Mouse (Mus musculus): ENCODE data around the gene Cs.

The Cs gene

DNA sequence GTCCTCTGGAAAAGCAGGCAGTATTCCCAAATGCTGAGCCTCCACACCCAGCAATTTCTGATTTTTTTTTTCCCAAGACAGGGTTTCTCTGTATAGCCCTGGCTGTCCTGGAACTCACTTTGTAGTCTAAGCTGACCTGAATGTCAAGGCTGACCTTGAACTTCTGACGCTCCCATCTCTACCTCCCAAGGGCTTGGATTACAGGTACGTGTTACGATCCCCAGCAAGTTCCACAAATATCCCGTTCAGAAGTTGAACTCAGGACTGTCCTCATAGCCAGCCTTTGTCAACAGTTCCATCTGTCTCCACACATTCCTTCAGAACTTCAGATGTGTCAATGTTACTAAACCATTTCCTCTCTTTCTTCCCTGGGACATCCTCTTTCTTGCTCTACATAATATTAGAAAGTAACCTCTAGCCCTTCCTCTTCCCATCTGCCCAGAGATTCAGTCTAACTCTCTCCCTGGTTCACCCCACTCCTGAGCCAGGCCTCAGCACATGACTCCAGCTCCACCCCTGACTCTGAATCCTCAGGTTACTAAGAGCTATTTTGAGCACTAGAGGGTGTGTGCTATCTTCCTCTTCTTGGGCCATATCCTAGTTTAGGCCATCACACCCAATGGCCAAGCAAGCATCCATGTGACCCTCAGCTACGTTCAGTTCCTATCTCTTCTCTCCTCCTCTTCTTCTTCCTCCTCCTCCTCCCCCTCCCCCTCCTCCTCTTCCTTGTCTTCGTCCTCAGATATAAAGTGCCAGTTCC lies 35.6 kb downstream of the Cs start:
- DNase-seq (ENCODE audit: low read depth, low spot score), result no peak

DNA sequence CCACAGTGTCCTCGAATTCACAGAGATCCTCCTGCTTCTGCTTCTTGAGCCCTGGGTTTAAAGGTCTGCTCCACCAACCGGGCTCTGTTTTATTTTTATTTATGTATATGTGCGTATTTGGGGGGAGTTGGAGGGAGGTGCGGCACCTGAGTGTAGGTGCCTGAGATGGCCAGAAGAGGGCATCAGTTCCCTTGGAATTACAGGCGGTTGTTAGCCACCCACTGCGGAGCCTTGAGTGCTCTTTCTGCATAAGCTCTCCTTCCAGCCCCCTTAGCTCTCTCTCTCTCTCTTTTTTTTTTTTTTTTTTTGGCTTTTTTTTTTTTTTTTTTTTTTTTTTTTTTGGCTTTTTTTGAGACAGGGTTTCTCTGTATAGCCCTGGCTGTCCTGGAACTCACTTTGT lies 36.9 kb downstream of the Cs start:
- DNase-seq (ENCODE audit: low read depth, low spot score), result no peak

DNA sequence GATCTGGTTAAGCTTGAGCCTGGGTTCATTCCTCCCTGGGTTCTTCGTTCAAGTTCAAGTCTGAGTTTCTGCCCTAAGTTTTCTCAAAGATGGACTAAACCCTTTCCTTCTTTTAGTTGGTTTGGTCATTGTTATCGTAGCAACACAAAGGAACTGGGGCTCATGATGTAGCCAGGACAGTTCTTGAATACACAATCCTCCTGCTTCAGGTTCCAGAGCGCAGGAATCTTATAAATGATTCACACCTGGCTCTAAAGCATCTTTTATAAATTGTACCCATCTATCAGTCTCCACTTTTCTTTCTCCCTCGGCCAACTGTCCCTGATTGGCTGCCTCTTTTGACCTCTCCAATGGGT lies 38.5 kb downstream of the Cs start:
- no peak for DNase-seq (ENCODE audit: low read depth, low spot score)

DNA sequence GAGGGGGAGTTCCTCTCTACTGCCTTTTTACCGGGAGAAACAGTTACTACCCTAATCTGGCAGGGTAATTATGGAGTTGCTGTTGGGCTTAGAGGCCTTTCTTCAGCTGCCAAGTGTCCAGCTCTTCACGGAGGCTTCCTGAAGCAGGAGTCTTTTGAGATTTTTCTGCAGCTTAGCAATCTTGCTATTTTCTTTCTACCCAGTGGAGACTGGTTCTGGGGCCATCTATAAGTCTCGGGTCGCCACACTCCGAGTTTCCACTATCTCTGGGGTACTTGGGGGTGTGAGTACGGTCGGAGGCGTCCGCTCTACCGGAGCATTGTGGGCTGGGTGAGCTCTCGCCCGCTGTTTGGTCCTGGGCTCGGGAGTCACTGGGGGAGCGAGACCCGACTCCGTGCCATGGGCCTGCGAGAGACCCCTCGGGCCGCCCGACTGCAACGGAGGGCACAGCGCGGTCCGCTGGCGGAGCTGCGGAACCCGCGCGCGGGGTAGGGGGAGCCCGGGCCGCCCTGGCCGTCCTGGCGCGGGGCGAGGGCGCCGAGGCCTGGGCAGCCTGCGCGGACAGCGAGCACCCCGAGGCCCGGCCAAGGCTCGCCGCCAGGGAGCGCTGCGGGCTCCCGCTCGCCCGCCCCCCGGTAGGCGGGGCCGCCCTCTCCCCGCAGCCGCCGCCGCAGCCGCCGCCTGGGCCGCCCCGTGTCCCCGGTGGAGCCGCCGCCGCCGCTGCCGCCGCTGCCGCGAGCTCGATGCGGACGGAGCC lies 39.1 kb downstream of the Cs start, which contains the start of gene Ankrd52:
Gene Ankrd52 (plus strand): TSS at position 661 of the 757 bp plus-strand sequence.
- no peak for DNase-seq (ENCODE audit: low read depth, low spot score)

DNA sequence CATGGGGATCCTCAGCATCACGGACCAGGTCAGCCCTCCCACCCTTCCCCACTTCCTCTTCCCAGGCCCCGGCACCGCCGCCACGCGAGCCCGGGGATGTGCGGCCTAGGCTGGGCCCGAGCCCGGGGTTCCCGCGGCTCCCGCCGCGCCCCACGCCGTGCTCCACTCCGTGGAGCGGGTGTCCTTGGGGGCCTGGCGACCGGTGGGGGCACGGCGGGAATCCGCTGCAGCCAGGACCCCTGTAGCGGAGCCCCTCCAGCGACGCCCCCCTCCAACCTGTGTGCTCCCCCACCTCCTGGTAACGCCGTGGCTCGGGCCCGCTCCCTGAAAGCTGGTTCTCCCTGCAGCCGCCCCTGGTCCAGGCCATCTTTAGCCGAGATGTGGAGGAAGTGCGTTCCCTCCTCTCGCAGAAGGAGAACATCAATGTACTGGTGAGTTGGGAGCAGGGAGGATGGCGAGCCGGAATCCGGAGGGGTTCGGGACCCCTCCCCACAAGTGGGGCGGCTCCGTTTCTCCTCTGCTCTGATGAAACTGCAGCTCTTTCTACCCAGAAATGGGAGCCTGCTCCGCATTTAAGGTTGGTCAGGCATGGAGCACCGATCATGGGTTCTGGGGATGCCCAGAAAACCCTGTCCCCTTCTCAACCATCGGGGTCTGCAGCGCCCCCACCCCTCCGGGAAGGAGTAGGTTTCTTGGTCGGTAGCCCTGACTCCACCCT lies 39.8 kb downstream of the Cs start:
- no peak for DNase-seq (ENCODE audit: low read depth, low spot score)

DNA sequence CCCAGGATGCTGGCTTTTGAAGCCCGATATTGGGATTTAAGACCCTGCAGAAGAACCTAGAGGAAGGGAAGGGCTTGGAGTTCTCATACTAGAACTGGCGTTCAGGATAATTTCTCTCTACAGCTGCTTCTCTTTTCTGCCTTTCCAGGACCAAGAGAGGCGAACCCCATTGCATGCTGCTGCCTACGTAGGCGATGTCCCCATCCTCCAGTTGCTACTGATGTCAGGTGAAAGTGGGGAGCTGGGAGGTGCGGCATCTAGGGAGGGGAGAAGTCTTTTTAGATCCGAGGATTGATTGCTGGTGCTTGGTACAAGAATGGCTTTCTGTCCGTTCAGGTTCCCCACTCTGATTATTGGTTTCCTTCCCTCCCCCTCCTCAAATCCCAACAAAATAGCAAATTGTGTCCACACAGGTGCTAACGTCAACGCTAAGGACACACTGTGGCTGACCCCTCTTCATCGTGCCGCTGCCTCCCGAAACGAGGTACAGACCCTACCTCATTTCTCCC lies 40.5 kb downstream of the Cs start:
- DNase-seq (ENCODE audit: low read depth, low spot score), result no peak

DNA sequence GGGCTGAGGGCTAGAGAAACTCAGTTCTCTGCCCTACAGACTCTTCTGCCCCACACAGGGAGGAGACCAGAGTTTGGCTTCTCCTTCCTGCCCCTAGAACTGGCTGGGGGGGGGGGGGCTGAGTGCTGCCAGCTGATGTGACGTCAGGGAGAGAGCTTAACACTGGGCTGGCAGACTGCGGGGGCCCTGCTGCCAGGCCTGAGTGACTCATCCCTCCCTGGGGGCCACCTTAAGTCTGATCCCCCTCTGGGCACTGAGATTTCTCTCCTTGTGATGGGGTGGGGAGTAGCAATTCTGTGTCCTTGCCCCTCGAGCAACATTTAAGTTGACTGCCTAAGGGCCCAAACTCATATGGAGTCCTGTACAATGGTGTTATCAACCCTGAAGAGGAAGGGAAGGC lies 40.9 kb downstream of the Cs start:
- DNase-seq (ENCODE audit: low read depth, low spot score), result no peak

DNA sequence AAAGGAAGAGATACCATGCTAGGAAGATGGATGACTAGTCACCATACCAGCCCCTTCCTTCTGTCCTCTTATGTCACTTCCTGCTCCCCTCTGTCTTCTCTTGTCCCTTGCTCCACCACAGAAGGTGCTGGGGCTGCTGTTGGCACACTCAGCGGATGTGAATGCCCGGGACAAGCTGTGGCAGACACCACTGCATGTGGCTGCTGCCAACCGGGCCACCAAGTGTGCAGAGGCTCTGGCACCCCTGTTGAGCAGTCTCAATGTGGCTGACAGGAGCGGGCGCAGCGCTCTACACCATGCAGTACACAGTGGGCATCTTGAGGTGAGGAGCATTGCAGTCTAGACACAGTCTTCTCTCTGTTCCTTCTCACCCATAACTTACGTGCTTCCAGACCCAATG lies 41.7 kb downstream of the Cs start:
- DNase-seq (ENCODE audit: low read depth, low spot score), result no peak

DNA sequence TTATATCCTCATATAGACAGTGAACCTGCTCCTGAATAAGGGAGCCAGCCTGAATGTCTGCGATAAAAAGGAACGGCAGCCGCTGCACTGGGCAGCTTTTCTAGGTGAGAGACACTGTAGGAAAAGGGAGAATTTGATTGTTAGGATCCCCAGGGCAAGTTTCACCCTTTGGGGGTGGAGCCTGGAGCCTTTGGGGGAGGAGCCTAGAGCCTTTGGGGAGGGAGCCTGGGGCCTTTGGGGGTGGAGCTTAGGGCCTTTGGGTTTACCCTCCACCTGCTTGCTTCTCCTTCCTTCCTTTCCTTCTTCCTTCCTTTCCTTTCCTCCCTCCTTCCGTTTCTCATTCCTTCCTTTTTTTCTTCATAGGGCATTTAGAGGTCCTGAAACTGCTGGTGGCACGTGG lies 43.0 kb downstream of the Cs start:
- no peak for DNase-seq (ENCODE audit: low read depth, low spot score)

DNA sequence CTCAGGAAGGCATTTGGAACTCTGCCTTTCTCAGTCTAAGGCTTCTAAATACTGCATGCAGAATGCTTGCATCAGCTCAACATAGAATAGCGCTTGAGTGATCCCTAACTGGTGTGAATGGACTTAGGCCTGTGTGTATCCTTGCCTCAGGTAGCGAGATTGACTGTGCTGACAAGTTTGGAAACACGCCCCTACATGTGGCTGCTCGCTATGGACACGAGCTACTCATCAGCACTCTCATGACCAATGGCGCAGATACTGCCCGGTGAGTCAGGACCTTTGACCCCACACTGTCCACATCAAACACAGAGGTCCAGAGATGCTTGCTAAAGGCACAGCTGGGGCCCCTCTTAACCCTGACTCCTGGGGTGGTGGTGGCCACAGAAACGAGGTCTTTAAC lies 44.9 kb downstream of the Cs start:
- no peak for DNase-seq (ENCODE audit: low read depth, low spot score)

DNA sequence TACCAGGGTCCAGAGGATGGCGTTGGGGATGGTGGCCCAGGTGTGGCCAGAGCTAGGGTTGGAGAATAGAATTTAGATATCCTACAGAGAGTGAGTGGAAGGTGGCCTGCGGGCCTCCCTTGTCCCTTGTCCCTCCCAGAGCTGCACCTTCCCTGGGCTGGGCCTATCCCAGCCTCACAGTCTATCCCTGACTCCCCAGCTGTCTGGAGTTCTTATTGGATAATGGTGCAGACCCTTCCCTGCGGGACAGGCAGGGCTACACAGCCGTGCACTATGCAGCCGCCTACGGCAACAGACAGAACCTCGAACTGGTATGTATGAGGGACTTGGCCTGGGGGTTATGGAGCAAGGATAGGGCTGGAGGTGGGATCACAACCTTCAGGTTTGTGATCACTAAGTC lies 48.4 kb downstream of the Cs start:
- no peak for DNase-seq (ENCODE audit: low read depth, low spot score)

DNA sequence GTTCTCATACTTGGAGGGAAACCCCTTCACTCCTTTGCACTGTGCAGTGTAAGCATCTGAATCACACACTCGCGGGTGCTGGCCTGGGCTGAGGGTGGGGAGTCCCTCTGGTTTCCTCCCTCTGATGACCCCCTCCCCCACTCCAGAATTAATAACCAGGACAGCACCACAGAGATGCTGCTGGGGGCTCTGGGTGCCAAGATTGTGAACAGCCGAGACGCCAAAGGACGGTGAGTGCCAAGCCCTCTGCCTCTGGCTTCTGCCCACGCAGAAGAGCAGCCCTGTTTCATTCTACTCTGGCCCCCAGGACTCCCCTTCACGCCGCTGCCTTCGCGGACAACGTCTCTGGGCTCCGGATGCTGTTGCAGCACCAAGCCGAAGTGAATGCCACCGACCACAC lies 51.4 kb downstream of the Cs start:
- DNase-seq (ENCODE audit: low read depth, low spot score), result no peak

DNA sequence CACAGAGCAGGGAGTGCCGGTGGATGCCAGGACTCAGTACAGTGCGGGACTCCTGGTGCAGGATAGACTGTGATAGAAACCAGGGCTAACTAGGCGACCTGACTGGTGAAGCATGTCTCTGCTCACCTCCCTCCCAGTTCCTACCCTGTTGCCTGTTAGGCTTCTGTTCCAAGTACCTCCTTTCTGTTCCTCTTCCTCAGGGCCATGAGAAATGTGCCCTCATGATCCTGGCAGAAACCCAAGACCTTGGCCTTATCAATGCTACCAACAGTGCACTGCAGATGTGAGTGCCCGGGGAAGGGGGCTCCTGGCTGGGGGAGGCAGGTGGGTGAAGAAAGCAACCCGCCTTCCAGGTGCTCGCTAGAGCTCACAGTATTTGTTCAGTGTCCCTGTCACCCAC lies 52.0 kb downstream of the Cs start:
- DNase-seq (ENCODE audit: low read depth, low spot score), result no peak

DNA sequence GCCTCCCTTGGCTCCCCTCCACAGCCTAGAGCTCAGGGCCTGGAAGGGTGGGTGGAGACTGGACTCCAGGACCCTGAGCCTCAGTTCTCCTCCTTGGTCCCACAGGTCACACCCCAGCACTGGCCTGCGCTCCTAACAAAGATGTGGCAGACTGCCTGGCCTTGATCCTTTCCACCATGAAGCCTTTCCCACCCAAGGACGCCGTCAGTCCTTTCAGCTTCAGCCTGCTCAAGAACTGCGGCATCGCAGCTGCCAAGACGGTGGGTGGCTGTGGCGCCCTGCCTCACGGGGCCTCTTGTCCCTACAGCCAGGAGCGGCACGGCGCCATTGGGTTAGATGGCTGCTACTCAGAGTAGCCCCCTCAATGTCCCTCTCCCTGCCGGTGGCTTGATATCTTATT lies 52.8 kb downstream of the Cs start:
- DNase-seq (ENCODE audit: low read depth, low spot score), result no peak

DNA sequence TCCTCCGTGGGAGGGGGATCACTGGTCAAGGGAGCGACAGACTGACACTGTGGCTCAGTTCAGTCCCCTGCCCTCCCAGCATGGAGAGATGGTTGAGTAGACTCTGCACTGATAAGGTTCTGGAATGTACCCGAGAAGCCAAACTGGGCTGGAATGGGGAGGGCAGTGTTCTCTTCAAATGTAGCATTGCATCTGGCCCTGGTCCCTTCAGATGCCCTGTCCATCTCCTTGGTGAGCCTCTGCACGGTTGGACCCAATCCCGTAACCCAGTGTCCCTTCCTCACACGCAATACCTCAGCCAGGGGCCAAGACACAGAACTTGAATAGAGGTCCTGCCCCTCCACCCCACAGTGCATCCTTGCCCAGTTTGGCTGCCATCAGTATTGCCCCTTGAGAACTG lies 54.3 kb downstream of the Cs start:
- DNase-seq (ENCODE audit: low read depth, low spot score), result no peak

DNA sequence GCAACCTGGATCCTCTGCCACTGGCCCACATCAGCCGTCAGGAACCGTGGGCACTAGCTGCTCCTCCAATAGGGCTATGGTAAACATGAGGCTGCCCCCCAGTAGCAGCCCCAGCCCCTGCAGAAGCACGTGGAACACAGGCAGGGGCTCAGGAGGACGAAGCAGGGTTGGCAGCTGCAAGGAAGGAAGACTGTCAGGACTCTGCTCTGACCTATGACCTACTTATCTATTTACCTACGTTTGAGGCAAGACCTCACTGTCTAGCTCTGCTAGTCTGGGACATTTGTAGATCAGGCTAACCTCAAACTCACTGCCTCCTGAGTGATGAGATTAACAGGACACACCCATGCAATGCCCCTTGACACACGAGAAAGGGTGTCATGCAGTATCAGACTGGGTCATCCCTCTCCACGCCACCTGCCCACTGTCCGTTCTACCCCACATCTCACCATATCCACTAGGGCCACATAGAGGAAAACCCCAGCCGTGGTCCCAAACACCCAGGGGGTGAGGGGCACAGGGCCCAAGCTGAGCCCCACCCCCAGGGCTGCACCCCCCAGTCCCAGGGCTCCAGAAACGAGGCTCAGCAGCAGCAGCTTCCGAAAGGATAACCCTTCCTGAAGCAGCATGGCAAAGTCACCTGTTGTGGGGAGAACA lies 58.6 kb downstream of the Cs start:
- no peak for DNase-seq (ENCODE audit: low read depth, low spot score)

DNA sequence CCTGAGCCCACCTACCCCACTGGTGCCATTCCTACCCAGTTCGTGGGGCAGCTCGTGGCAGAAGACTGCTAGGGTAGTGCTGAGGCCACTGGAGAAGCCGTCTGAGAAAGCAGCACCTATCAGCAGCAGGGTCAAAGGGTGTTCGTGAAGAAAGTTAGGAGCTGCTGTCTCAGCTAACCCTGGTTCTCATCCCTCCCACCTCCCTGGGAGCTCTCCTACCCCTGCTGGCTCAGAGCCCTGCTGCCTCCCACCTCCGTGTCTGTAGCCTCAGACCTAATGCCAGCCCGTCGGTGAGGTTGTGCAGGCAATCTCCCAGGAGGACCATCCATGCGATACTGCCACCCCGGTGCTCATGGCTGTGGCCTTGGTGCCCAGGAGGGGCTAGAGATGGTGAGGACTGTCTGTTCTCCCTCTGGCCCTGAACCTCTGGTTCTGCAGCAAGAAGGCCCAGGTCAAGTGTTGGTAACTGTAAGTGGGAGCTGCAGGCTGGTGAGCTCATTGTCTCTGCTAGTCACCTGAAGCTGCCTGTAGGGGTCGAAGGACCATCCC lies 59.3 kb downstream of the Cs start:
- no peak for DNase-seq (ENCODE audit: low read depth, low spot score)

DNA sequence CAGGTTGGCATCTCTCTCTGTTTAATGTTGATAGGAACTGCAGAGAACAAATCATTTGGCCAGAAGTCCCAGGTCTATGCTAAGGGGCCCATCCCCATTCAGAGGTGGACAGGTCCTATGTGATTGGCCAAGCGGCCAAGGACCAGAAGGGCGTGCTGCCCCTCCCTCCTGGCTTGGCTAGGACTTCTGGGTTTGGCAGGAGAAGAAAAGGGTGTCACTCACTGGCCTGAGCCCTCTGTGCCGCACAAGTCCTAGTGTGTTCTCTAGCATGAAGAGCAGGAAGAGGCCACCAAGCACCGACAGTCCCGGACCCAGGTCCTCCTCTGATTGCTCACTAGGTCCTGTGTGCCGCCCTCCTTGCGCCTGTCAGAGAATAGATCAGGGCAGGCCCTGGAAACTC lies 59.9 kb downstream of the Cs start:
- no peak for DNase-seq (ENCODE audit: low read depth, low spot score)

DNA sequence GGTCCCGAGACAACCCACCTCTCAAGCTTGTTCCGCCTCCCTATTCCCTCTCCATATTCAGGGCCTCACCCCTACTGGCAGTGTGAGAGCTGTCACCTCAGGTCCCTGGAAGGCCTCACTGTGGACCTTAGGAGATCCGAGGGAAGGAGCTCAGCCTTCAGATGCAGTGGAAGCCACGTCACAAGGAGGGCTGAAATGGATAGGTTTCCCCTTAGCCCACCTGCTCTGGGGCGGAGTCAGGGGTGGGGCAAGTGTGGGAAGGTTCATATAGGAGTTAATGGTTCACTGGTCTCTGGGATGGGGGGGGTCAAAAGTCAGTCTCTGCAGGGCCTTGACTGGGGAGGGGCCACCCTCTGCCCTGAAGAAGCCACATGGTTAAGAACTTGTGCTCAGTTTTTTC lies 62.8 kb downstream of the Cs start:
- DNase-seq (ENCODE audit: low read depth, low spot score), result no peak

DNA sequence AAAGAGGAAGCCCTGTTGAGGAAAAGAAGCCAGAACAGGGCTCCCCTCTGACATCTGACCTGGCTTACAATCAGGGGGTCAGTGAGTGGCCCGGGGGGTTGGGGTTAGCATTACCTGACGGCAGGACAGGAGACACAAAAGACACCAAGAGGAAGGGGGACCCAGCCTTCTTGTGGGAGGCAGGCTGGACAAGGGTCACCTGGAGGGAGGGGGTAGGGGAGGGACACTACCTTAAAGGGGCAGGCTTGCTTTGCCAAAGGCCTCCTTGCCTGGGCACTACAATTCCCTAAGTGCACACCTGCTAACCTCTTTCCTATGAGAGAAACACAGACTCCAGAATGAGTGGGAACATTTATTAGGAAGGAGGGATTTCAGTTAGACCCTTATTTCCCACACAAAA lies 63.5 kb downstream of the Cs start, which contains the start of gene Slc39a5:
Gene Slc39a5 (minus strand): TSS at position 174 of the 400 bp plus-strand sequence.
- DNase-seq (ENCODE audit: low read depth, low spot score), result no peak

DNA sequence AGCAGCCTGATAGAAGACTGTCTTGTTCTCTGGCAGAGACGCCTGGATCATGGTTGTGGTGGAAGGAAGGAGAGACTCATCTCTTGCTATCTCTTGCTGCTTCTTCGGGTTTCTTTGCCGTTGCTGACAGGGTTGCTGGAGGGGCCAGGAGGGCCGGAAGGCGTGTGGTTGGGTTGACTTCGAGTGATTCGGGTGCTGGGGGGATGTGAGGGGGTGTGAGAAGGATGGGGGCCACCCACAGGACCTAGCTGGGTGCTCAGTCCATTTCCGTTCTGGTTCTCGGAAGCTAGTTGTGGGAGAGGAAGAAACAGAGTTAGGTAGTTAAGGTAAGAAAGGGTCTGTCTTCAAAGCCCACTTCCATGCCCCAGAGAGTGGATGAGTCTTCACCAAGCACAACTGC lies 64.1 kb downstream of the Cs start:
- DNase-seq (ENCODE audit: low read depth, low spot score), result no peak

DNA sequence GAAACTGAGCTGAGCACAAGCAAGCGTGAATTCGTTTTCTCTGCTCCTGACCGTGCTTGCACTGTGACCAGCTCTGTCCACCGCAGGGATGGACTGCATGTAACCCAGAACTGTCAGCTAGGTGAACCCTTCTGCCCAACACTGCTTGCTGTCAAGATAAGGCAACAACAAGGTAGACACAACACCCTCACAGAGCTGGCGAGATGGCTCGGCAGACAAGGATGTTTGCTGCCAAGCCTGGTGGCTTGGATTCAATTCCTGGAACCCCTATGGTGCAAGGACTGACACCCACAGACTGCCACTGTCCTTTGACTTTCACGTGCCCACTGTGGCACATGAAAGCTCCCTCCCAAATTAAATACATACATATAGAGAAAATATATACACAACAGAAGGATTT lies 66.4 kb downstream of the Cs start:
- no peak for DNase-seq (ENCODE audit: low read depth, low spot score)

All from brain, embryonic 18.5 days (tissue).